Mouse (Mus musculus): ENCODE measurements at regions not wholly inside any gene's neighbourhood (a gene's known extent, or its start where the extent isn't known, plus 50 kb on each side); places are given as distances from the start of the nearest gene placed in this dataset.
A peak's percentile ranks its signal among the peaks of the same experiment; 100 is the strongest.

GRCm38 (mm10) chr8:36394487-36394886, 598.9 kb upstream of the AI429214 start:
- no peak overlapping the region for H3K4me3 ChIP-seq (ENCODE audit: low read length)
- WGBS, result 51% methylated on average over 9 of the region's 9 CpGs
- H3K4me1 ChIP-seq (replicated peaks; ENCODE audit: control insufficient read depth, insufficient read depth, low read length), result no peaks in the 10 kb centered on the region
- no peaks in the 10 kb centered on the region for H3K36me3 ChIP-seq (ENCODE audit: control insufficient read depth, insufficient read depth, low read length)
- ATAC-seq (ENCODE audit: low read depth), result peak; percentile 86
- H3K27me3 ChIP-seq (ENCODE audit: control insufficient read depth, insufficient read depth, low read depth, low read length), result no peaks in the 10 kb centered on the region
- no peak overlapping the region for H3K4me2 ChIP-seq (ENCODE audit: low read depth, low read length)
- H3K27ac ChIP-seq (ENCODE audit: low read length), result no peak overlapping the region
- no peaks in the 10 kb centered on the region for H3K9me3 ChIP-seq (ENCODE audit: control insufficient read depth, low read length)
- no peak overlapping the region for H3K9ac ChIP-seq (ENCODE audit: low read length)

GRCm38 (mm10) chr8:36396493-36396892, 596.9 kb upstream of the AI429214 start:
- Histone ChIP-seq H3K27me3 (ENCODE audit: control insufficient read depth, insufficient read depth, low read depth, low read length) (no peaks in the 10 kb centered on the region), H3K4me2 (ENCODE audit: low read depth, low read length) (no peak overlapping the region), H3K4me3 (ENCODE audit: low read length) (no peak overlapping the region), H3K36me3 (ENCODE audit: control insufficient read depth, insufficient read depth, low read length) (no peaks in the 10 kb centered on the region), H3K4me1 (replicated peaks; ENCODE audit: control insufficient read depth, insufficient read depth, low read length) (no peaks in the 10 kb centered on the region), H3K27ac (ENCODE audit: low read length) (no peak overlapping the region), H3K9me3 (ENCODE audit: control insufficient read depth, low read length) (no peaks in the 10 kb centered on the region), H3K9ac (ENCODE audit: low read length) (no peak overlapping the region)
- ATAC-seq (ENCODE audit: low read depth), result no peak
- WGBS, result 91% methylated on average over 1 of the region's 1 CpGs

- H3K9me3 ChIP-seq (ENCODE audit: control insufficient read depth, low read length), result no peaks in the 10 kb centered on the region
- no peak overlapping the region for H3K27ac ChIP-seq (ENCODE audit: low read length)
- H3K27me3 ChIP-seq (ENCODE audit: control insufficient read depth, insufficient read depth, low read depth, low read length), result no peaks in the 10 kb centered on the region
- H3K4me2 ChIP-seq (ENCODE audit: low read depth, low read length), result no peak overlapping the region
- ATAC-seq (ENCODE audit: low read depth), result no peak
- H3K4me3 ChIP-seq (ENCODE audit: low read length), result no peak overlapping the region
- H3K36me3 ChIP-seq (ENCODE audit: control insufficient read depth, insufficient read depth, low read length), result no peaks in the 10 kb centered on the region
- no peaks in the 10 kb centered on the region for H3K4me1 ChIP-seq (replicated peaks; ENCODE audit: control insufficient read depth, insufficient read depth, low read length)
- 86% methylated on average over 2 of the region's 2 CpGs for whole genome bisulfite sequencing
- H3K9ac ChIP-seq (ENCODE audit: low read length), result no peak overlapping the region
These were observed 586.7 kb upstream of the AI429214 start for GRCm38 (mm10) chr8:36406706-36407105.
